Mouse (Mus musculus) limb, embryonic 10.5 days (tissue): Measurements from ENCODE around the gene Vcpkmt. TPM values are rescaled to one million over a fixed set of nuclear protein-coding genes. Genes with fewer than 3 reads are reported as not detected.
"Not testable (repeated sequence)": the region's sequence is repeated elsewhere in the genome, so short reads cannot be mapped to it uniquely, and the experiment has no call there.

Experiments
- DNase-seq: peaks from one replicate; pipeline ENCODE4 v3.0.0-alpha.2; 2017; ENCODE audit warnings: low spot score
- H3K27ac ChIP-seq: fragments of 300-500 bp; sonication (generic); 2 replicates; pipeline ENCODE4 v1.5.1; 2016; ENCODE audit warnings: mild to moderate bottlenecking
- H3K27me3 ChIP-seq: fragments of 300-500 bp; sonication (generic); 2 replicates; pipeline ENCODE4 v1.6.1; 2016; ENCODE audit warnings: low read depth, mild to moderate bottlenecking; ENCODE audit not compliant: poor library complexity, severe bottlenecking
- H3K36me3 ChIP-seq: fragments of 300-500 bp; sonication (generic); 2 replicates; pipeline ENCODE4 v1.6.1; 2016; ENCODE audit warnings: mild to moderate bottlenecking, moderate library complexity
- H3K4me1 ChIP-seq: fragments of 300-500 bp; sonication (generic); 2 replicates; pipeline ENCODE4 v1.6.1; 2016
- H3K4me3 ChIP-seq: fragments of 300-500 bp; sonication (generic); 2 replicates; pipeline ENCODE4 v1.5.1; 2016; ENCODE audit warnings: mild to moderate bottlenecking, moderate library complexity
- H3K9me3 ChIP-seq: fragments of 300-500 bp; sonication (generic); replicated peaks from 2 replicates; pipeline ENCODE4 v1.6.1; 2016; ENCODE audit warnings: mild to moderate bottlenecking
- WGBS: fragments of 180-500 bp; shearing (Covaris S2); methylation state at CpG from one replicate; pipeline ENCODE4 v1.1.7; 2016; 5-methylcytosine and 5-hydroxymethylcytosine counted together
- polyA plus RNA-seq: library from polyadenylated mRNA; unstranded; fragments of >200 nt; fragmentation: Nextera tagmentation; extraction: Ambion mirVana; gene quantifications from 2 replicates; pipeline ENCODE4 v1.2.1, GENCODE M21; 2016

Gene Vcpkmt
- polyA plus RNA-seq, 1 experiment from 2014 or later = 40.3 TPM

DNA sequence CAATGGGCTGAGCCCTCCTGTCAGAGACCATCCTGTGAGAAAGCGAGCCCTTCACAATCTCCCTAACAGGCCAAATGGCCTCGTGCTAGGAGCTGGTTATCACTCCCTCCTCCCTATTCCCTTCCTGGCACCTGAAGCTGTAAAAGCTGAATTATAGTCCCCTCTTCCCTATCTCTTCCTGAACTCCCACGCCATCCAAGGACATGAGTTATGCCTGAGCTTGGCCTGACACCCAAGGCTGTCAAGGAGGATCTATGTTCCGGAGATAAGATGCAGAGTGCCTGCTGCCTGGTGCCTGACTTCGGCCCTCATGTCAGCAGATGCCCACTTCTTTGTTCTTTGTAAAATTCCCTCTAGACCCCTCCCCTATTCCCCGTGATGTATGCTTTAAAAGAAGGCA, 21.8 kb downstream of the Vcpkmt start:
- H3K27ac ChIP-seq, H3K27me3 ChIP-seq, H3K9me3 ChIP-seq, H3K4me3 ChIP-seq, DNase-seq, H3K36me3 ChIP-seq: not testable (repeated sequence)
- peaks cover 10% of the 10 kb centered on the region; the same call in 1 of the 2 replicates for H3K4me1 ChIP-seq
- 73% methylated on average over 6 of the region's 6 CpGs for WGBS

DNA sequence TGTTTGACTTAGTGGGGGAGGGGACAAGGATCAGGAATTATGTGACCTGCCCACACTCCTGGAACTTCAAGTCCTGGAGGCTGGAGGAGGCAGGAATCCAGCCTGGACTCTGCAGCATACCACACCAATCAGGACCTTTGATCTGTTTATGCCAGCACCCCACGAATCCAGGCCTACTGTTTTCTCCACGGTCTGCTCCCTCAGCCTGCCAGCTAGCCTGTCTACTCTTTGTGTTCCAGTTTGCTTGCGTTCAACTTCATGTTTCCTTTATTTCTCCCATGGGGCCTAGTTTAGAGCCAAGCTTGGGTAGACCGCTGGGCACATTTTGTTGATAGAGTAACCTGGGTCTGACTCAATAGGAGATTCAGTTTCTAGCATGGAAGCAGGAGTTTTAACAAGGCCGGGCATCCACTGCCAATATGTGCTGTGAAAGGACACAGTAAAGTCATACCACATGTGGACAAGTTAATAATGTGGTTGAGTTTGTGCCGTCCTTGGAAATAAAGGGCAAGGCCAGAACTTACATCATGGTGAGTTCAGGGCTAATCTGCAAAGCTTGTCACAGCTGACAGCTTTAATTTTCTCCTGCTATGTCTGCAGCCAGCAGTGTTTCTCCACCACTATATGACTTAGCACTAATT, 26.5 kb downstream of the Vcpkmt start:
- DNase-seq = no peak
- no peaks in the 10 kb centered on the region for H3K27me3 ChIP-seq
- WGBS = 62% methylated on average over 6 of the region's 6 CpGs

DNA sequence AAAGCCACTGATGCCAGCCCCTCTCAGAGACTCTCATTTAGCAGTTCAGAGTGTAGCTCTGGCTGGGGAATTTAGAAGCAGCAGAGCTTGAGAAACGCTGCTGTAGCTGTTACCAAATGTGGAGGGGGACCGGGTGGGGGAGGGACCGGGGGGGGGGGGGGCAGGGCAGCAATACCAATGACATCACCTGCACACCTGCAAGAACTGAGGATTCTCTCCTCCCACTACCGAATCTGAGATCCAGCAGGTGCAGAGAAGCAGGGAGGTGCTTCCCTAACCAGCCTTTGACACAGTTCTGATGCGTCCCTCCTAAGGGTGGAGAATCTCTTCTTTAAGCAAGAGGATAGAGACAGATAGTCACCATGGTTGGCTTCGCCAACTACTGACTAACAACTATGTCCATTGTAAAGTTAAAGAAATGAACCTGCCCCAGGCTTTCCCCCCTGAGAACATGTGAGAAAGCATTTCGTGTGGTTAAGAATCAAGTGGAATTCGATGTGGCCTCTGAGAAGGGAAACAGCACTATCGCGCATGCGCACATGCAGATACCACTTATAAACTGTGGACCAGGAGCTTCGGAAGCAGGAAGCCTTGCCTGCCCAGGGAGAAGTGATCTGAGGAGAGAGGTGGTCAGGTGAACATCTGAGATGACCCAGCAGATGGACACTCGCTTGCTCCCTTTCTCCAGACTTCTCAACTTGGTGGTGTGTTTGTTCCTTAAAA, 37.2 kb downstream of the Vcpkmt start:
- no peak overlapping the region for H3K27ac ChIP-seq
- WGBS = 79% methylated on average over 13 of the region's 13 CpGs
- DNase-seq = no peak

More for the DNA sequence above, 26.5 kb downstream of the Vcpkmt start:
- peaks cover 13% of the 10 kb centered on the region; the same call in 1 of the 2 replicates for H3K4me1 ChIP-seq
- no peaks in the 10 kb centered on the region for H3K9me3 ChIP-seq
- peak overlapping the region; percentile 70 for H3K27ac ChIP-seq
- H3K4me3 ChIP-seq = no peak overlapping the region
- no peaks in the 10 kb centered on the region for H3K36me3 ChIP-seq

DNA sequence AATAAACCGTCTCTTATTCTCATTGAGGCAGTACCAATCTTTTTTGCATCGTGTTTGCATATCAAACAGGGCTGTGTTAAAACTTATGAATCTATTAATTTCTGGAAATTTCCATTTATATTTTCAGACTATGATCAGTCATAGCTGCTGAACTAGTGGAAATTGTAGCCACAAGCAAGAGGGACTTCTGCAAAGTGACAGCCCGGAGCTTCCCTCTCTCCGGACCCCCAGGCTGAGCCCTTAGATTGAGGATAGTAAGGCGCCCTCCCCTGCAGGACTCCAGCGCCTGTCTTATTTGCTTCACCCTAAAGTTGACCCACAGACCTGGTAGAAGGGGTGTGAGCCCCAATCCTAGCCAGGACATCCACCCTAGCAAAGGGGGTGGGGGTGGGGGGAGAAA, 37.8 kb downstream of the Vcpkmt start:
- H3K36me3 ChIP-seq = no peaks in the 10 kb centered on the region

More for the DNA sequence above, 37.2 kb downstream of the Vcpkmt start:
- Histone ChIP-seq H3K4me3 (no peak overlapping the region), H3K36me3 (no peaks in the 10 kb centered on the region), H3K4me1 (peaks cover 9% of the 10 kb centered on the region), H3K9me3 (no peaks in the 10 kb centered on the region), H3K27me3 (no peaks in the 10 kb centered on the region)

DNA sequence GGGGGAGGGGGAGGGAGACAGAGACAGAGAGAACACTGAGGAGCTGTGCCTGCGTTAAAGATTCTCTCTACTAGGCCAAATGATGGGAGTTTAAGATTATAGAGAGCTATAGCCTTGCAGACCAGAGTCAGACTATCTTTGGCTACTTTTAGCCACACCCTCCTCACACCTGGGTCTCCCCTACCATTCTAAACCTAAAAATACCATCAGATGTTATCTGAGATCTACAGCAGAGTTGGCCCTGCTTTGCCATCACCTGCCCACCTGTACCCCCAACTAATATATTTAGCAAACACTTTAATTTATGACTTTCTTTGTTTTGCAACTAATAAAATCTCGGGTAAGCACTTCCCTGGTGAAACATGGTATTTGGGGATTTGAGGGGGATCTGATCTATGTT, 38.3 kb downstream of the Vcpkmt start:
- H3K27ac ChIP-seq = no peak overlapping the region
- no peak overlapping the region for H3K4me3 ChIP-seq
- no peaks in the 10 kb centered on the region for H3K9me3 ChIP-seq
- DNase-seq = no peak
- no peaks in the 10 kb centered on the region for H3K36me3 ChIP-seq
- H3K4me1 ChIP-seq = peaks cover 9% of the 10 kb centered on the region
- no peaks in the 10 kb centered on the region for H3K27me3 ChIP-seq
- WGBS = 69% methylated on average over 2 of the region's 2 CpGs

More for the DNA sequence above, 37.8 kb downstream of the Vcpkmt start:
- Histone ChIP-seq H3K4me1 (peaks cover 9% of the 10 kb centered on the region), H3K27ac (no peak overlapping the region), H3K27me3 (no peaks in the 10 kb centered on the region), H3K4me3 (no peak overlapping the region), H3K9me3 (no peaks in the 10 kb centered on the region)
- no peak for DNase-seq
- 85% methylated on average over 6 of the region's 6 CpGs for WGBS

DNA sequence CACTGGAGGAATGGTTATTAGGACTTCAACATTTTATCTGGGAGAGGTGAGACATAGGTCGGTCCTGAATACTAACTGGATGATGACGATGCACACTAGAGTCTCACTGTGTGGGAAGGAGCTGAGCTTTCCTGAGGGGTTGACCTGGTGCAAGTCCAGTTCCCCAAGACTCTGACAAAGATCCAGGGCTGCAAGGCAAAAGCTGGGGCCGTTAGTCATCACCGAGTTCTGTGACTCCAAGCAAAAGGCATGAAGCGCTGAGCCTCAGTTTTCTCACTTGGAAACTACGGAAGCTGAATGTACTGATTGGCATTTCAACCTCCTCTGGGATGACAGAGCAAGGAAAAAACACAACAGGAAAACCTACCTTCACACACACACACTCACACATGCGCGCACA, 40.5 kb downstream of the Vcpkmt start:
- Histone ChIP-seq H3K27me3 (no peaks in the 10 kb centered on the region), H3K4me3 (no peak overlapping the region), H3K4me1 (peaks cover 24% of the 10 kb centered on the region), H3K27ac (no peak overlapping the region), H3K9me3 (no peaks in the 10 kb centered on the region), H3K36me3 (no peaks in the 10 kb centered on the region)
- no peak for DNase-seq
- WGBS = 93% methylated on average over 8 of the region's 8 CpGs

DNA sequence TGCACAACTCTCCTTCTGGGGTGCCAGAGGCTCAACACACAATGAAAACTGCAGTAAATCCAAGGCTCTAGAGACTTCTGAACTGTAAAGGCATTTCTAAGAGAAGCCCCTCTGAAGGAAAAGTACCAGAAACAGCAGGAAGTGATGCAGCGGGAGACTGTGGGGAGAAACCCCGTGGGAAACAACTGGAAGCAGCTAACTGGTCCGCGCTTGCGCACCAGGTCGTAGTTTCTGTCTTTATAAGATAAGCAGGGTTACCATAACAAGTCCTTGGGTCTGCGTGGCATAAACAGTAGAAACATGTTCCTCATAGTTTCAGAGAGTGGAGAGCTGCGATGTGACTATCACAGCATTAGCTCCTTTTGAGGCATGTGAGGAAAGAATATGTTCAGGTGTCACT, 41.2 kb downstream of the Vcpkmt start:
- no peak for DNase-seq
- WGBS = 87% methylated on average over 8 of the region's 8 CpGs
- Histone ChIP-seq H3K4me3 (no peak overlapping the region), H3K4me1 (peaks cover 31% of the 10 kb centered on the region), H3K27ac (no peak overlapping the region), H3K36me3 (no peaks in the 10 kb centered on the region), H3K9me3 (no peaks in the 10 kb centered on the region), H3K27me3 (no peaks in the 10 kb centered on the region)

DNA sequence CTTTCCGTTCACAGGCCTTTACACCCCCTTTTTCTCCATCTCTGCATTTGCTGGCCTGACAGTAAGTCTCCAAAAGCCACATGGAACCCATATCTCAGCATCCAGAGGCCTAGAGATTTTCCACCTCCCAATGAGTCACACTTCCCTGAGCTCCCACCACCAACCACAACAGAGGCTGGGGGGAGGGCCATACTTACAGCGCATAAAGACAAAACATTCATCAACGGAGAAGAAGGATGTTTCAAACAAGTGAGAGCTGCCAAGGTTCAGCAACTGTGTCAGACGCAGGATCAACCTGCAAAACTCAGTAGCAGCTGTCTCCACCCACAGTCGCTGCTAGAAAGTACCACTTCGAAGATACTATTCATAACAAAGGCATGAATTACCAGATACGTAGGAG, 43.5 kb downstream of the Vcpkmt start:
- Histone ChIP-seq H3K27me3 (no peaks in the 10 kb centered on the region), H3K27ac (peak overlapping the region; percentile 80; the same call in 1 of the 2 replicates)
- 87% methylated on average over 7 of the region's 7 CpGs for WGBS

DNA sequence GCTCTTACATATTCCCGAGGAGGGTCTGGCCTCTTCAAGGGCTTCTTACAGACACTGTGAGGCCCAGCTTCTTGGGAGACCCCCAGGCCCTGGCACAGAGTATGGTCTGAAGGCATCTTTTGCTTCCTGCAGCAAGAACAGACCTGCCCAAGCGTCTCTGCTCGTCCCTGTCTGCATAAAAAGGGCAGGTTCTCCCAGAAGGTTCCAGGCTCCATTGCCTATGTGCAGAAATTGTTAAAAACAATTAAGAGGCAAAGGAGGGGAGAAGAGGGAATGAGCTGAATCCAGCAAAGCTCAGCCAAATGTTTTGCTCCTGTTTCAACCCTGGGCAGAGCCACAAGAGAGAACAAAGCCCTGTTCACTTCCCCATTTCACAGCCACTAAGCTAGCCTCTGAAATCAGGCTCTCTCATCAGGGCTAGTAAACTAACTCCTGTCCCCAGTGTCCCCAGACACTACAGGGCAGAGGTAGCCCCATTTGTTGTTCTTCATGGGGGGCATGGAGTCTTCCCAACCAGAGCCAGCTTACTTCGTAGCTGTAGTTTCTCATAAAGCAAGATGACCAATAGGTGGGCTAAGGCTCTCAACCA, 44.4 kb downstream of the Vcpkmt start:
- Histone ChIP-seq H3K9me3 (no peaks in the 10 kb centered on the region), H3K4me1 (peaks cover 28% of the 10 kb centered on the region), H3K36me3 (no peaks in the 10 kb centered on the region), H3K4me3 (no peak overlapping the region), H3K27me3 (no peaks in the 10 kb centered on the region), H3K27ac (peak overlapping the region; percentile 80)
- DNase-seq = no peak
- 54% methylated on average over 4 of the region's 4 CpGs for WGBS

More for the DNA sequence above, 43.5 kb downstream of the Vcpkmt start:
- Histone ChIP-seq H3K4me3 (no peak overlapping the region), H3K36me3 (no peaks in the 10 kb centered on the region), H3K4me1 (peaks cover 33% of the 10 kb centered on the region), H3K9me3 (no peaks in the 10 kb centered on the region)
- no peak for DNase-seq

DNA sequence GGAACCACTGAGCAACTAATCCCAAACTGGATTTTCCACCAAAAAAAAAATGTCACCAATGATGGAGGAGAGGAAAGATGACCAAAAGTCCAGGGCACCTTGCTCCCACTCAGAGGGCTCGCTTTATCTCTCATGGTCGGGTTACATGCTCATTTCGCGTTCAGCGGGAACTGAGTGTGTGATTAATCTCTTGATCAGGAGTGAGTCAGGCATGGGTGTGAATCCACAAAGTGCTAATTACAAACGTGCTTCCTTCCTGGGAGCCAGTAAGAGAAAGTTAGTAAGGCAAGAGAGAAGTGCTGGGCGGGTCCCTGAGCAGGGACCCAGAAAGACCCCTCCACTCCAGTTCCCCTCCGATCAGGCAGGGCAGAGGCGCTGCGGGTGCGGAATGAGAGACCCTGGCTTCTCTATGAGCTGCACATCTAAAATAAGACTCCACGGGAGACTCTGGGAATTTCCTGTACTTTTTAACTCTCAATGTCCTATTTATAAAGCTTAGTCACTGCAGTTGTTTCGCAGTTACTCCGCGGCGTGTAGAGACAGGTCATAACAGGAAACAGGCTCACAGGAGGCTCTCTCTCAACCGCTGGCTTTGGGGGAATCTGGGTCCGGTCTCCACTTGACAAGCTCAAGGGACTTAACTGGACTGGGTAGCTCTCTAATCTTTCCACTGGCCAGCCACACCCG, 45.0 kb downstream of the Vcpkmt start:
- H3K4me3 ChIP-seq = peak overlapping the region; percentile 27
- H3K27ac ChIP-seq = peak overlapping the region; percentile 80
- no peaks in the 10 kb centered on the region for H3K27me3 ChIP-seq
- WGBS = 43% methylated on average over 19 of the region's 19 CpGs
- H3K36me3 ChIP-seq = no peaks in the 10 kb centered on the region
- peak; percentile 46 for DNase-seq
- peaks cover 28% of the 10 kb centered on the region for H3K4me1 ChIP-seq
- H3K9me3 ChIP-seq = no peaks in the 10 kb centered on the region

DNA sequence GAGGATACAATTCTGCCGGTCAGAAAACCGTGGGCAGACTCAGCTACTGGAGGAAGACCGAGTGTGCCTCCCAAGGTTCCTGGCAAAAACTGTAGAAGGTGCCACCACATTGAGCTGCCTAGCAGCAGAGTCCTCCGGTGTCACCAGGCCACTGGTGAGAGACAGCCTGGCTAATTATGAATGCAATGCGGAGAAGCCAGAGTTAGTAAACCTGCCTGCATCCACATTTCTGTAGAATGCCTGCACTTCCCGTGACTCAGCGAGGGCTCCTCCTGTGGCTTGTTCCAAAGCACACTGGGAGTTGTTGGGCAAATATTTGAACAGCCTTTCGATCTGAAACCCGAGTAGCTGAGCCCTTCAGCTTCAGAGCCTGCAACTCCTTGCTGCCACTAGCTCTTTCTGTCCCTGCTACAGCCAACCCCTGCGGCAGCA, 45.6 kb downstream of the Vcpkmt start:
- peak overlapping the region; percentile 27 for H3K4me3 ChIP-seq
- peak; percentile 52 for DNase-seq
- peaks cover 28% of the 10 kb centered on the region for H3K4me1 ChIP-seq
- H3K9me3 ChIP-seq = no peaks in the 10 kb centered on the region
- no peaks in the 10 kb centered on the region for H3K27me3 ChIP-seq
- H3K27ac ChIP-seq = peak overlapping the region; percentile 80
- WGBS = 39% methylated on average over 10 of the region's 10 CpGs
- no peaks in the 10 kb centered on the region for H3K36me3 ChIP-seq

DNA sequence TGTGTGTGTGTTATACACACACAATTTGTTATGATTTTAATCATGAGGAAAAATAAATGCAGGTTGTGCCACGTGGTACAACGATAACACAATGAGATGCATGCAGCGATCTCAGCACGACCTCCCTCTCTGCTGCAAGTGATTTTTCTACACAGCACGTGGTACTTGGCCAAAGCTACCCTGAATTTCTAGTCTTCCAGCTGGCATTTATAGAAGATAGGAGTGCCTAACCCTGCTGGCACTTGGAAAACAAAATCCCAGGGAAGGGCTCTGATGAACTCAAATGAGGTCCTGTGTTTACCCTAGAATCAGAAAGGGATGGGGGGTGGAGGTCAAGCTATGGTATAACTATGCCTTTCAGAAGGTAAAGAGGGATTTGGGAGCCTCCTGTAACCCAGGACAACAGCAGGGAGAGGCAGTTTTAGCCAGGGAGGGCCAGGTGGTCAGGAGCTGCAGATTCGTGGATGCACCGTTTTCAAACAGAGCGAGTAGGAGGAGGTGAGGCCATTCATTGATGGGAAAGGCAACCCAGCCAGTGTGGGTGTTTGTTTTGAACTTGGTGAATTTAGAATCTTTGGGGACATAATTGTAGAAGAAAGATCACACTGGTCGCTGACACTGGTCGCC, 46.1 kb downstream of the Vcpkmt start:
- DNase-seq = no peak
- Histone ChIP-seq H3K9me3 (no peaks in the 10 kb centered on the region), H3K27me3 (no peaks in the 10 kb centered on the region), H3K27ac (peak overlapping the region; percentile 80), H3K4me1 (peaks cover 28% of the 10 kb centered on the region), H3K36me3 (no peaks in the 10 kb centered on the region), H3K4me3 (peak overlapping the region; percentile 27; the same call in 1 of the 2 replicates)
- WGBS = 78% methylated on average over 10 of the region's 10 CpGs
